Comparison of ENCODE assay signal across 25 mouse cellular contexts in the genomic region with DNA sequence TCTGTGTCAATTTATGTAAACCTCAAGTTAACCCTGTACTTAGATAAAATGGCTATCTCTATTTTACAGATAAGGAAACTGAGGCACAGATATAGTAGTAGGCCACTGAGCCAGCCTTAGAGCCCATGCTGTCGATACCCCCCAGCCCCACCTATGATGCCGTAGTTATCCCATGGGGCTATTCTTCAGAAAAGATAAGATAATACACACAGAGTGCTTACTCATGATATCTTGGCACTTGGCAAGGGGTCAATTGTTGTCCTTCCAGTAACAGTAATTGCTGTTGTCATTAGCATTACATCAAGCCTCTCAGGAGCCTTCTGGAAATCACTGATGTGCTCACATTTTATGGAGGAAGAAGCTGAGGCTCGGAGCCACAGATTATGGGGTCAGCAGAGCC.
DNase-seq lines count a peak whose midpoint lies in the region; ATAC-seq and TF ChIP-seq lines count a peak whose summit lies in the region.
"Had no signal": no experiment of that assay in that cellular context is flagged by ENCODE, and none has a peak within 500 bp of the region (broad histone marks: within the 10 kb centered on the region; RNA-seq: fewer than 3 reads in every experiment).

No protein-coding gene starts in this region.

- H3K4me2 ChIP-seq in intestine, postnatal 0 days (replicated peaks; ENCODE audit: low read depth) = no peak overlapping the region
- H3K4me2 ChIP-seq: forebrain, embryonic 13.5 days; heart, embryonic 13.5 days; hindbrain, embryonic 12.5 days; hindbrain, embryonic 15.5 days had no signal

- peak; percentile 56 for DNase-seq in adrenal gland, adult 2 months
- DNase-seq in adrenal gland, postnatal 4 days (ENCODE audit: low spot score in 2 of 2) = no peak
- peak; percentile 30 for DNase-seq in retina, postnatal 1 day
- DNase-seq in retina, embryonic 14.5 days (ENCODE audit: low spot score) = no peak
- DNase-seq in spleen, postnatal 14 days (ENCODE audit: low spot score in 2 of 2) = no peak
- no peak for DNase-seq in heart, postnatal 4 days
- no peak for DNase-seq in urinary bladder, postnatal 25 days (ENCODE audit: low spot score)
- DNase-seq: adrenal gland, postnatal 36 days; cerebellum, adult 11 months; cerebellum, adult 2 months; cerebellum, adult 9-11 months; cerebellum, postnatal 36 days; embryo, embryonic 11 days; gastrocnemius, postnatal 10 days; gastrocnemius, postnatal 36 days; heart, adult 2 months; heart, postnatal 14 days had no signal

- no peak overlapping the region for H3K4me3 ChIP-seq in intestine, postnatal 0 days (ENCODE audit: low read depth, low read length)
- H3K4me3 ChIP-seq: forebrain, embryonic 10.5 days; forebrain, embryonic 13.5 days; heart, adult 2 months; heart, embryonic 10.5 days; heart, embryonic 13.5 days; hindbrain, embryonic 12.5 days; hindbrain, embryonic 15.5 days had no signal

- H3K27ac ChIP-seq in intestine, postnatal 0 days (ENCODE audit: low read depth, low read length) = no peak overlapping the region; the same call in 1 of the 2 replicates
- H3K27ac ChIP-seq: forebrain, embryonic 10.5 days; forebrain, embryonic 13.5 days; heart, adult 2 months; heart, embryonic 10.5 days; heart, embryonic 13.5 days; hindbrain, embryonic 12.5 days; hindbrain, embryonic 15.5 days had no signal

- ATAC-seq in intestine, postnatal 0 days = peak; percentile 71
- ATAC-seq: forebrain, embryonic 13.5 days; forebrain, embryonic 16.5 days had no signal

- 0 out of 2 replicates have a peak, but pooled peaks cover 8% of the 10 kb centered on the region for H3K36me3 ChIP-seq in intestine, postnatal 0 days (ENCODE audit: control insufficient read depth, insufficient read depth)
- H3K36me3 ChIP-seq: hindbrain, embryonic 12.5 days; hindbrain, embryonic 15.5 days had no signal

- no peaks in the 10 kb centered on the region for H3K27me3 ChIP-seq in intestine, postnatal 0 days (replicated peaks; ENCODE audit: control insufficient read depth, insufficient read depth, low read length)
- H3K27me3 ChIP-seq: forebrain, embryonic 13.5 days; heart, embryonic 13.5 days; hindbrain, embryonic 12.5 days; hindbrain, embryonic 15.5 days had no signal

- no peaks in the 10 kb centered on the region for H3K9me3 ChIP-seq in intestine, postnatal 0 days (ENCODE audit: control insufficient read depth)
- H3K9me3 ChIP-seq: forebrain, embryonic 10.5 days; forebrain, embryonic 13.5 days; heart, embryonic 10.5 days; heart, embryonic 13.5 days; hindbrain, embryonic 12.5 days; hindbrain, embryonic 15.5 days had no signal

- peaks cover 3% of the 10 kb centered on the region; the same call in 1 of the 2 replicates for H3K4me1 ChIP-seq in intestine, postnatal 0 days (replicated peaks; ENCODE audit: control insufficient read depth, insufficient read depth, low read length)
- H3K4me1 ChIP-seq: forebrain, embryonic 13.5 days; hindbrain, embryonic 15.5 days had no signal

- TF ChIP-seq CTCF in intestine, postnatal 0 days (IDR thresholded peaks at IDR 0.05; ENCODE audit: low read depth) = no peak

- no peak overlapping the region for H3K9ac ChIP-seq in intestine, postnatal 0 days (ENCODE audit: low read depth, low read length)
- H3K9ac ChIP-seq: forebrain, embryonic 13.5 days; heart, embryonic 13.5 days; hindbrain, embryonic 12.5 days; hindbrain, embryonic 15.5 days had no signal

- WGBS in intestine, postnatal 0 days = 39% methylated on average over 3 of the region's 3 CpGs

Comparison
In these comparisons a context has a peak if more than half of its experiments do, and no peak if none do; other contexts are left out.
1. DNase-seq: peak in adrenal gland, adult 2 months (single experiment) and retina, postnatal 1 day (single experiment); none in adrenal gland, postnatal 4 days (0 of 2), retina, embryonic 14.5 days (single experiment), spleen, postnatal 14 days (0 of 2), heart, postnatal 4 days (single experiment) and urinary bladder, postnatal 25 days (single experiment).